Mouse (Mus musculus) neural tube, embryonic 13.5 days (tissue): Measurements from ENCODE around the gene Golga4. TPM values are rescaled to one million over a fixed set of nuclear protein-coding genes. Genes with fewer than 3 reads are reported as not detected.
A peak's percentile ranks its signal among the peaks of the same experiment; 100 is the strongest.

ENCODE experiments used
- ATAC-seq: fragments of 200-750 bp; cut with Nextera tagmentation; 2 replicates; pipeline ENCODE4 v1.8.0; 2017; ENCODE audit warnings: low read depth, mild to moderate bottlenecking, moderate TSS enrichment, moderate library complexity
- H3K27ac ChIP-seq: fragments of 300-500 bp; sonication (generic); replicated peaks from 2 replicates; pipeline ENCODE4 v1.5.1; 2015; ENCODE audit warnings: moderate library complexity, mild to moderate bottlenecking, inconsistent platforms
- H3K27me3 ChIP-seq: fragments of 300-500 bp; sonication (generic); 2 replicates; pipeline ENCODE4 v1.6.1; 2015; ENCODE audit warnings: mild to moderate bottlenecking, inconsistent platforms
- H3K36me3 ChIP-seq: fragments of 300-500 bp; sonication (generic); 2 replicates; pipeline ENCODE4 v1.6.1; 2015; ENCODE audit warnings: mild to moderate bottlenecking, inconsistent platforms
- H3K4me1 ChIP-seq: fragments of 300-500 bp; sonication (generic); replicated peaks from 2 replicates; pipeline ENCODE4 v1.6.1; 2015; ENCODE audit warnings: inconsistent platforms
- H3K4me2 ChIP-seq: fragments of 300-500 bp; sonication (generic); 2 replicates; pipeline ENCODE4 v1.6.1; 2015; ENCODE audit warnings: inconsistent platforms, mild to moderate bottlenecking, moderate library complexity
- H3K4me3 ChIP-seq: fragments of 300-500 bp; sonication (generic); 2 replicates; pipeline ENCODE4 v1.5.1; 2015; ENCODE audit warnings: mild to moderate bottlenecking, inconsistent platforms
- H3K9ac ChIP-seq: fragments of 300-500 bp; sonication (generic); 2 replicates; pipeline ENCODE4 v1.6.1; 2015; ENCODE audit warnings: moderate library complexity, mild to moderate bottlenecking, inconsistent platforms
- H3K9me3 ChIP-seq: fragments of 300-500 bp; sonication (generic); 2 replicates; pipeline ENCODE4 v1.6.1; 2016; ENCODE audit warnings: inconsistent platforms
- WGBS: fragments of 180-500 bp; shearing (Covaris S2); methylation state at CpG from one replicate; pipeline ENCODE4 v1.1.7; 2015; 5-methylcytosine and 5-hydroxymethylcytosine counted together
- polyA plus RNA-seq: library from polyadenylated mRNA; unstranded; fragments of >200 nt; fragmentation: Nextera tagmentation; extraction: Ambion mirVana; gene quantifications from 2 replicates; pipeline ENCODE4 v1.2.1, GENCODE M21; 2015

The Golga4 gene
- 49.3 TPM in 2 replicates for polyA plus RNA-seq

- H3K9me3 ChIP-seq: no peaks in the 10 kb centered on the region
- peak within 1 kb of the TSS; percentile 78 for H3K27ac ChIP-seq
- ATAC-seq: peak; percentile 94
- H3K9ac ChIP-seq: peak within 1 kb of the TSS; percentile 95
- H3K4me1 ChIP-seq: peaks cover 39% of the 10 kb centered on the region
- H3K4me3 ChIP-seq: peak within 1 kb of the TSS; percentile 93
- H3K27me3 ChIP-seq: no peaks in the 10 kb centered on the region
- WGBS: under 1% methylated on average over 43 of the region's 43 CpGs
- 0 out of 2 replicates have a peak, but pooled peaks cover 5% of the 10 kb centered on the region for H3K36me3 ChIP-seq
- H3K4me2 ChIP-seq: peak within 1 kb of the TSS; percentile 99
Measured at GRCm38 (mm10) chr9:118506020-118506403, at the start of gene Golga4. Gene Golga4 (plus strand): TSS chr9:118506267.

- Histone ChIP-seq H3K27me3 (peaks cover 3% of the 10 kb centered on the region; the same call in 1 of the 2 replicates), H3K4me1 (no peaks in the 10 kb centered on the region), H3K27ac (no peak overlapping the region), H3K4me2 (no peak overlapping the region), H3K9me3 (no peaks in the 10 kb centered on the region), H3K4me3 (no peak overlapping the region), H3K9ac (no peak overlapping the region), H3K36me3 (no peaks in the 10 kb centered on the region)
- WGBS: 42% methylated on average over 6 of the region's 6 CpGs
- no peak for ATAC-seq
Measured at GRCm38 (mm10) chr9:118456405-118456804, 49.7 kb upstream of the Golga4 start.

GRCm38 (mm10) chr9:118458039-118458438 is 48.0 kb upstream of the Golga4 start:
- H3K9me3 ChIP-seq: no peaks in the 10 kb centered on the region

GRCm38 (mm10) chr9:118464031-118464430 is 42.0 kb upstream of the Golga4 start:
- H3K4me1 ChIP-seq: 0 out of 2 replicates have a peak, but pooled peaks cover 2% of the 10 kb centered on the region
- ATAC-seq: no peak
- H3K4me3 ChIP-seq: no peak overlapping the region
- H3K9me3 ChIP-seq: no peaks in the 10 kb centered on the region
- H3K27me3 ChIP-seq: peaks cover 39% of the 10 kb centered on the region
- H3K36me3 ChIP-seq: no peaks in the 10 kb centered on the region
- no peak overlapping the region for H3K4me2 ChIP-seq
- H3K9ac ChIP-seq: no peak overlapping the region
- H3K27ac ChIP-seq: no peak overlapping the region
- 69% methylated on average over 1 of the region's 1 CpGs for WGBS

More at GRCm38 (mm10) chr9:118458039-118458438, 48.0 kb upstream of the Golga4 start:
- 12% methylated on average over 5 of the region's 5 CpGs for WGBS
- Histone ChIP-seq H3K27ac (no peak overlapping the region), H3K36me3 (no peaks in the 10 kb centered on the region), H3K4me3 (no peak overlapping the region), H3K4me2 (no peak overlapping the region), H3K9ac (no peak overlapping the region), H3K27me3 (peaks cover 3% of the 10 kb centered on the region; the same call in 1 of the 2 replicates), H3K4me1 (no peaks in the 10 kb centered on the region)
- no peak for ATAC-seq

GRCm38 (mm10) chr9:118468301-118468700 is 37.8 kb upstream of the Golga4 start:
- no peak for ATAC-seq
- H3K4me1 ChIP-seq: 0 out of 2 replicates have a peak, but pooled peaks cover 2% of the 10 kb centered on the region
- H3K9me3 ChIP-seq: no peaks in the 10 kb centered on the region
- H3K27ac ChIP-seq: no peak overlapping the region
- WGBS: under 1% methylated on average over 14 of the region's 14 CpGs
- H3K27me3 ChIP-seq: peaks cover 82% of the 10 kb centered on the region
- H3K9ac ChIP-seq: no peak overlapping the region
- H3K4me3 ChIP-seq: no peak overlapping the region
- H3K36me3 ChIP-seq: no peaks in the 10 kb centered on the region
- H3K4me2 ChIP-seq: no peak overlapping the region

- 11% methylated on average over 16 of the region's 16 CpGs for WGBS
- no peaks in the 10 kb centered on the region for H3K36me3 ChIP-seq
- H3K9me3 ChIP-seq: no peaks in the 10 kb centered on the region
- no peak overlapping the region for H3K9ac ChIP-seq
- H3K4me3 ChIP-seq: no peak overlapping the region
- ATAC-seq: no peak
- H3K4me2 ChIP-seq: no peak overlapping the region
- H3K27me3 ChIP-seq: peaks cover 85% of the 10 kb centered on the region
- H3K4me1 ChIP-seq: 0 out of 2 replicates have a peak, but pooled peaks cover 2% of the 10 kb centered on the region
- H3K27ac ChIP-seq: no peak overlapping the region
Measured at GRCm38 (mm10) chr9:118469272-118469671, 36.8 kb upstream of the Golga4 start.

GRCm38 (mm10) chr9:118471296-118471695 is 34.8 kb upstream of the Golga4 start:
- peaks cover 95% of the 10 kb centered on the region for H3K27me3 ChIP-seq
- no peak overlapping the region for H3K9ac ChIP-seq
- no peak for ATAC-seq
- H3K9me3 ChIP-seq: no peaks in the 10 kb centered on the region
- no peaks in the 10 kb centered on the region for H3K36me3 ChIP-seq
- H3K27ac ChIP-seq: no peak overlapping the region
- H3K4me2 ChIP-seq: no peak overlapping the region
- peaks cover 5% of the 10 kb centered on the region for H3K4me1 ChIP-seq
- H3K4me3 ChIP-seq: no peak overlapping the region
- WGBS: 3% methylated on average over 3 of the region's 3 CpGs

- Histone ChIP-seq H3K9me3 (no peaks in the 10 kb centered on the region), H3K4me2 (peak overlapping the region; percentile 53), H3K9ac (no peak overlapping the region), H3K36me3 (no peaks in the 10 kb centered on the region), H3K27me3 (peaks cover 97% of the 10 kb centered on the region), H3K4me3 (0 out of 2 replicates have a peak overlapping the region, but pooled peaks have one; percentile 10), H3K27ac (no peak overlapping the region), H3K4me1 (peaks cover 32% of the 10 kb centered on the region)
- peak; percentile 71; the same call in 1 of the 2 replicates for ATAC-seq
- WGBS: under 1% methylated on average over 22 of the region's 22 CpGs
Measured at GRCm38 (mm10) chr9:118476211-118476765, 29.8 kb upstream of the Golga4 start.

- H3K4me1 ChIP-seq: peaks cover 32% of the 10 kb centered on the region
- peaks cover 97% of the 10 kb centered on the region for H3K27me3 ChIP-seq
- no peaks in the 10 kb centered on the region for H3K36me3 ChIP-seq
- peak overlapping the region; percentile 53 for H3K4me2 ChIP-seq
- 0 out of 2 replicates have a peak, but pooled peaks have one; percentile 19 for ATAC-seq
- peak overlapping the region; percentile 10 for H3K4me3 ChIP-seq
- under 1% methylated on average over 33 of the region's 33 CpGs for WGBS
- no peak overlapping the region for H3K9ac ChIP-seq
- no peak overlapping the region for H3K27ac ChIP-seq
- H3K9me3 ChIP-seq: no peaks in the 10 kb centered on the region
Measured at GRCm38 (mm10) chr9:118476766-118477271, 29.2 kb upstream of the Golga4 start.

GRCm38 (mm10) chr9:118477281-118477931 is 28.7 kb upstream of the Golga4 start:
- no peaks in the 10 kb centered on the region for H3K36me3 ChIP-seq
- under 1% methylated on average over 31 of the region's 31 CpGs for WGBS
- H3K4me1 ChIP-seq: peaks cover 32% of the 10 kb centered on the region
- H3K27ac ChIP-seq: no peak overlapping the region
- H3K27me3 ChIP-seq: peaks cover 97% of the 10 kb centered on the region
- H3K4me3 ChIP-seq: peak overlapping the region; percentile 10
- H3K4me2 ChIP-seq: peak overlapping the region; percentile 53
- H3K9me3 ChIP-seq: no peaks in the 10 kb centered on the region
- ATAC-seq: no peak
- no peak overlapping the region for H3K9ac ChIP-seq

GRCm38 (mm10) chr9:118477961-118478360 is 28.1 kb upstream of the Golga4 start, which contains the start of gene Eomes:
Gene Eomes (plus strand): TSS chr9:118478212.
- no peaks in the 10 kb centered on the region for H3K9me3 ChIP-seq
- H3K27ac ChIP-seq: no peak within 1 kb of the TSS
- H3K9ac ChIP-seq: no peak within 1 kb of the TSS
- peak within 1 kb of the TSS; percentile 36 for H3K4me3 ChIP-seq
- peaks cover 32% of the 10 kb centered on the region for H3K4me1 ChIP-seq
- WGBS: 1% methylated on average over 9 of the region's 9 CpGs
- peaks cover 97% of the 10 kb centered on the region for H3K27me3 ChIP-seq
- ATAC-seq: no peak
- H3K4me2 ChIP-seq: peak within 1 kb of the TSS; percentile 53
- H3K36me3 ChIP-seq: no peaks in the 10 kb centered on the region

- Histone ChIP-seq H3K27me3 (peaks cover 98% of the 10 kb centered on the region), H3K27ac (no peak overlapping the region), H3K9me3 (no peaks in the 10 kb centered on the region), H3K4me1 (peaks cover 32% of the 10 kb centered on the region), H3K36me3 (no peaks in the 10 kb centered on the region), H3K4me2 (peak overlapping the region; percentile 53), H3K9ac (no peak overlapping the region), H3K4me3 (peak overlapping the region; percentile 36)
- ATAC-seq: no peak; the same call in 1 of the 2 replicates
- WGBS: 0% methylated on average over 25 of the region's 29 CpGs
Measured at GRCm38 (mm10) chr9:118478458-118478838, 27.6 kb upstream of the Golga4 start.
